Mouse (Mus musculus) stomach, embryonic 15.5 days (tissue): ENCODE data around the gene Gm20605. TPM values are rescaled to one million over a fixed set of nuclear protein-coding genes. Genes with fewer than 3 reads are reported as not detected.

ENCODE experiments used
- ATAC-seq: fragments of 200-750 bp; cut with Nextera tagmentation; 2 replicates; pipeline ENCODE4 v1.8.0; 2017; ENCODE audit warnings: low read depth, moderate number of reproducible peaks, moderate TSS enrichment; ENCODE audit not compliant: insufficient read depth, low FRiP score
- H3K27ac ChIP-seq: fragments of 300-500 bp; sonication (generic); 2 replicates; pipeline ENCODE4 v1.5.1; 2015; ENCODE audit warnings: mild to moderate bottlenecking, inconsistent platforms
- H3K27me3 ChIP-seq: fragments of 300-500 bp; sonication (generic); replicated peaks from 2 replicates; pipeline ENCODE4 v1.6.1; 2015; ENCODE audit warnings: inconsistent platforms
- H3K36me3 ChIP-seq: fragments of 300-500 bp; sonication (generic); 2 replicates; pipeline ENCODE4 v1.6.1; 2015; ENCODE audit warnings: inconsistent platforms
- H3K4me1 ChIP-seq: fragments of 300-500 bp; sonication (generic); 2 replicates; pipeline ENCODE4 v1.6.1; 2015; ENCODE audit warnings: inconsistent platforms
- H3K4me2 ChIP-seq: fragments of 300-500 bp; sonication (generic); 2 replicates; pipeline ENCODE4 v1.6.1; 2015; ENCODE audit warnings: mild to moderate bottlenecking, inconsistent platforms
- H3K4me3 ChIP-seq: fragments of 300-500 bp; sonication (generic); replicated peaks from 2 replicates; pipeline ENCODE4 v1.5.1; 2015; ENCODE audit warnings: inconsistent platforms
- H3K9ac ChIP-seq: fragments of 300-500 bp; sonication (generic); 2 replicates; pipeline ENCODE4 v1.6.1; 2015; ENCODE audit warnings: inconsistent platforms
- H3K9me3 ChIP-seq: fragments of 300-500 bp; sonication (generic); 2 replicates; pipeline ENCODE4 v1.6.1; 2016; ENCODE audit warnings: inconsistent platforms
- WGBS: fragments of 180-500 bp; shearing (Covaris S2); methylation state at CpG from one replicate; pipeline ENCODE4 v1.1.7; 2015; 5-methylcytosine and 5-hydroxymethylcytosine counted together
- polyA plus RNA-seq: library from polyadenylated mRNA; unstranded; fragments of >200 nt; fragmentation: Nextera tagmentation; extraction: Ambion mirVana; gene quantifications from 2 replicates; pipeline ENCODE4 v1.2.1, GENCODE M21; 2015

The Gm20605 gene
- polyA plus RNA-seq, 1 experiment from 2014 or later: 6.6 TPM

- ATAC-seq: no peak
- H3K4me1 ChIP-seq: peaks cover 9% of the 10 kb centered on the region; the same call in 1 of the 2 replicates
- WGBS: 37% methylated on average over 4 of the region's 4 CpGs
- no peak overlapping the region for H3K9ac ChIP-seq
- no peak overlapping the region for H3K27ac ChIP-seq
- peaks cover 26% of the 10 kb centered on the region for H3K27me3 ChIP-seq
- H3K4me2 ChIP-seq: no peak overlapping the region
- no peaks in the 10 kb centered on the region for H3K9me3 ChIP-seq
- peaks cover 41% of the 10 kb centered on the region for H3K36me3 ChIP-seq
- H3K4me3 ChIP-seq: no peak overlapping the region
These were observed 13.9 kb downstream of the Gm20605 start for GRCm38 (mm10) chr5:137642886-137643285.

- peaks cover 13% of the 10 kb centered on the region for H3K4me1 ChIP-seq
- no peak overlapping the region for H3K9ac ChIP-seq
- peaks cover 26% of the 10 kb centered on the region for H3K27me3 ChIP-seq
- 51% methylated on average over 19 of the region's 19 CpGs for WGBS
- H3K9me3 ChIP-seq: no peaks in the 10 kb centered on the region
- ATAC-seq: no peak
- H3K4me3 ChIP-seq: no peak overlapping the region
- no peak overlapping the region for H3K4me2 ChIP-seq
- H3K27ac ChIP-seq: no peak overlapping the region
- H3K36me3 ChIP-seq: peaks cover 33% of the 10 kb centered on the region
These were observed 15.5 kb downstream of the Gm20605 start for GRCm38 (mm10) chr5:137644484-137644883.

- Histone ChIP-seq H3K4me2 (peak overlapping the region; percentile 56), H3K9ac (no peak overlapping the region), H3K27ac (no peak overlapping the region), H3K27me3 (peaks cover 26% of the 10 kb centered on the region), H3K9me3 (no peaks in the 10 kb centered on the region), H3K36me3 (peaks cover 26% of the 10 kb centered on the region), H3K4me1 (peaks cover 20% of the 10 kb centered on the region), H3K4me3 (peak overlapping the region; percentile 24)
- WGBS: 6% methylated on average over 44 of the region's 44 CpGs
- ATAC-seq: no peak
These were observed 16.2 kb downstream of the Gm20605 start for GRCm38 (mm10) chr5:137645091-137645651.

DNA sequence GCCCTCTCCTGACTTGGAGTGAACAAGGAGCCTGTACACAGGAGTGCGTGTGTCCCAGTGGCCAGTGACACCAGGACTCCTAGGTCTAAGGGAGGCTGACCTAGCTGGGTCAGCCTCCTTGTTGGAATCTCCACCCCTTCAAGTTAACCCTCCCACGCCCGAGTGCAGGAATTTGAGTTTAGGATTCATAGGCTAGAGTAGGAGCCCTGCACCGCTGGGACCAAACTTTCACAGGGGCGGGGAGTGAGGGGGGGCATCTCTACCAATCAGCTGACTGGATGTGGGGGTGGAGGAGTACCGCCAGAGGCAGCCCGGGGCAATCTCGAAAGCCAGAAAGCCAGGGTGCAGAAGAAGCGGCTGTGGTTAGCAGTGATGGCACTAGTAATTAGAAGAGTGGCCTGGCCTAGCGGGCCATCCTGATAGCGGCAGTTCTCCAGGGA lies 16.7 kb downstream of the Gm20605 start, which contains the start of gene Irs3:
Gene Irs3 (minus strand): TSS at position 63 of the 440 bp plus-strand sequence.
- Histone ChIP-seq H3K27ac (no peak within 1 kb of the TSS), H3K4me1 (peaks cover 21% of the 10 kb centered on the region), H3K4me3 (peak within 1 kb of the TSS; percentile 24), H3K9ac (no peak within 1 kb of the TSS), H3K27me3 (peaks cover 26% of the 10 kb centered on the region), H3K9me3 (no peaks in the 10 kb centered on the region), H3K36me3 (peaks cover 21% of the 10 kb centered on the region), H3K4me2 (peak within 1 kb of the TSS; percentile 56)
- ATAC-seq: no peak
- 22% methylated on average over 11 of the region's 11 CpGs for WGBS

- 38% methylated on average over 9 of the region's 9 CpGs for WGBS
- no peak overlapping the region for H3K27ac ChIP-seq
- H3K36me3 ChIP-seq: peaks cover 7% of the 10 kb centered on the region; the same call in 1 of the 2 replicates
- H3K9me3 ChIP-seq: no peaks in the 10 kb centered on the region
- H3K4me3 ChIP-seq: no peak overlapping the region
- no peak overlapping the region for H3K4me2 ChIP-seq
- H3K9ac ChIP-seq: no peak overlapping the region
- ATAC-seq: no peak
- peaks cover 21% of the 10 kb centered on the region for H3K4me1 ChIP-seq
- H3K27me3 ChIP-seq: peaks cover 26% of the 10 kb centered on the region
These were observed 19.0 kb downstream of the Gm20605 start for GRCm38 (mm10) chr5:137647827-137648601.

GRCm38 (mm10) chr5:137649251-137649650 lies 20.3 kb downstream of the Gm20605 start:
- peaks cover 21% of the 10 kb centered on the region for H3K4me1 ChIP-seq
- no peak overlapping the region for H3K4me3 ChIP-seq
- H3K4me2 ChIP-seq: no peak overlapping the region
- H3K9ac ChIP-seq: no peak overlapping the region
- peaks cover 18% of the 10 kb centered on the region for H3K27me3 ChIP-seq
- peaks cover 7% of the 10 kb centered on the region; the same call in 1 of the 2 replicates for H3K36me3 ChIP-seq
- WGBS: 36% methylated on average over 4 of the region's 4 CpGs
- H3K9me3 ChIP-seq: no peaks in the 10 kb centered on the region
- H3K27ac ChIP-seq: peak overlapping the region; percentile 63; the same call in 1 of the 2 replicates
- no peak for ATAC-seq

DNA sequence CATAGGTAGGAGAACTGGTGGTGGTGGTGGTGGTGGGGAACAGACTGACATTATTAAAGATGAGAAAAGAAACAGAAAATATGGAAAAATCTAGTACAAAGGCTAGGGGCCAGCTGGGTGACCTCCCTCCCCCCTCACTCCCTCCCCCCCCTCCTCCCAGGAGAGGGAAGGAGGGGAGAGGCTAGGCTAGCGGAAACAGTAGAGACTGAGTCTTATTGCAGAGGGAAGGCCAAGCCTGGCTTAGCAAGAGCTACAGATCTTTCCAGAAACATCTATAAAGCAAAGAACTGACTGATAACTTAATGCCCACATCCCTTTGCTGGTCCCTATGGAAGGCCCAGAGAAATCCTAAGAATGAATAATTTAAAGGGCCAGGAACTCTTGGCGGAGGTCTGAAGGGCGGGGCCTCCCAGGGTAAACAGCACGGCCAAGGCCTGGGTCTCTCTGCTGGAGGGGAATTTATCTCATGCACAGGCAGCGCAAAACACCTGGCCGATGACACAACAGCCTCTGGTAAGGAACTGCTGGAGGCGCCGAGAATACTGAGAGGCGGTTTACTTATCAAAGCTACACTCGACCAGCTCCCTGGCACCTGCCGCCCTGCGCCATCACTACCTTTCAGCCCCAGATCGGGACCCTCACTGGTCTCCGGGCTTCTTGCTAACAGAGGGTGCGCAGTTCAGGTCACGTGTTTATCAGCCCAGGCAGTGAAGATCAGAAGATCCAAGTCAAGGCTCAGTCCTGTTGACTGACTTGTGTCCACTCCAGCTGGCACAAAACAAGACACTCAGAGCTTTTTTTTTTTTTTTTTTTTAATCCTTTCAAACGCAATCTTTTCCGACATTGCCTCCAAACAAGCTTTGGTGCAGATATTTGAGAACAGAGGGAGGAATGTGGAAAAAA lies 20.9 kb downstream of the Gm20605 start:
- peak; percentile 61 for ATAC-seq
- Histone ChIP-seq H3K27me3 (peaks cover 15% of the 10 kb centered on the region), H3K4me2 (peak overlapping the region; percentile 42), H3K9me3 (no peaks in the 10 kb centered on the region), H3K36me3 (peaks cover 7% of the 10 kb centered on the region; the same call in 1 of the 2 replicates), H3K9ac (no peak overlapping the region), H3K4me3 (no peak overlapping the region), H3K4me1 (peaks cover 21% of the 10 kb centered on the region), H3K27ac (peak overlapping the region; percentile 63; the same call in 1 of the 2 replicates)
- 15% methylated on average over 18 of the region's 18 CpGs for WGBS

GRCm38 (mm10) chr5:137652474-137652873 lies 23.5 kb downstream of the Gm20605 start:
- H3K4me1 ChIP-seq: peaks cover 17% of the 10 kb centered on the region
- H3K36me3 ChIP-seq: peaks cover 7% of the 10 kb centered on the region; the same call in 1 of the 2 replicates
- H3K4me2 ChIP-seq: no peak overlapping the region
- no peak overlapping the region for H3K9ac ChIP-seq
- H3K27me3 ChIP-seq: no peaks in the 10 kb centered on the region
- 18% methylated on average over 3 of the region's 3 CpGs for WGBS
- ATAC-seq: 0 out of 2 replicates have a peak, but pooled peaks have one; percentile 41
- no peak overlapping the region for H3K27ac ChIP-seq
- no peak overlapping the region for H3K4me3 ChIP-seq
- no peaks in the 10 kb centered on the region for H3K9me3 ChIP-seq

DNA sequence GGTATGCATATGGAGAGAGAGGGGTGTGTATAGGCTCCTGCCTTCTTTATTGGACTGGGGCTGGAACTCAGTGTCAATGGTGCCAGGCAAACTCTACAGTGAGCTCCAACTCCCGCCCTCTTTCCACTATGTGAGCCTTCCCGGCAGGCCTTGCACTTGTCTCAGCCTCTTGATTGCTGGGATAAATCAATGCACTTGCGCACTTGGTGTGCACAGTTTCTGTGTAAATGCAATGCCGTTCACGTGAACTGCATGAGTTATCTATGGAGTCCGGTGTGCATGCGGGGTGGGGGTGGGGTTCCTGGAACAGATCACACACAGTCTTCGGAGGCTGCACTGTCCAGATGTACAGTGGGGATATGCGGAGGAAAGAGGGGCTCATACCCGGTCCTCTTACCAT lies 24.4 kb downstream of the Gm20605 start:
- H3K4me1 ChIP-seq: peaks cover 18% of the 10 kb centered on the region
- H3K27me3 ChIP-seq: no peaks in the 10 kb centered on the region
- H3K36me3 ChIP-seq: peaks cover 9% of the 10 kb centered on the region; the same call in 1 of the 2 replicates
- no peaks in the 10 kb centered on the region for H3K9me3 ChIP-seq
- no peak for ATAC-seq
- H3K27ac ChIP-seq: no peak overlapping the region
- no peak overlapping the region for H3K9ac ChIP-seq
- H3K4me3 ChIP-seq: no peak overlapping the region
- H3K4me2 ChIP-seq: no peak overlapping the region
- WGBS: 88% methylated on average over 10 of the region's 10 CpGs

GRCm38 (mm10) chr5:137654746-137655145 lies 25.8 kb downstream of the Gm20605 start:
- WGBS: 72% methylated on average over 6 of the region's 7 CpGs
- peaks cover 11% of the 10 kb centered on the region for H3K4me1 ChIP-seq

GRCm38 (mm10) chr5:137656977-137657376 lies 28.0 kb downstream of the Gm20605 start:
- peak overlapping the region; percentile 31; the same call in 1 of the 2 replicates for H3K27ac ChIP-seq
- no peaks in the 10 kb centered on the region for H3K9me3 ChIP-seq
- no peak overlapping the region for H3K4me2 ChIP-seq
- H3K27me3 ChIP-seq: no peaks in the 10 kb centered on the region
- H3K9ac ChIP-seq: no peak overlapping the region
- 22% methylated on average over 6 of the region's 6 CpGs for WGBS
- 0 out of 2 replicates have a peak, but pooled peaks cover 6% of the 10 kb centered on the region for H3K4me1 ChIP-seq
- H3K36me3 ChIP-seq: peaks cover 17% of the 10 kb centered on the region
- H3K4me3 ChIP-seq: no peak overlapping the region
- peak; percentile 49; the same call in 1 of the 2 replicates for ATAC-seq

More at GRCm38 (mm10) chr5:137654746-137655145, 25.8 kb downstream of the Gm20605 start:
- Histone ChIP-seq H3K36me3 (peaks cover 17% of the 10 kb centered on the region), H3K4me2 (no peak overlapping the region), H3K27me3 (no peaks in the 10 kb centered on the region), H3K9me3 (no peaks in the 10 kb centered on the region), H3K9ac (no peak overlapping the region), H3K4me3 (no peak overlapping the region), H3K27ac (no peak overlapping the region)
- no peak for ATAC-seq
